Mouse (Mus musculus) CD8-positive naive resting alpha-beta T cell, adult 2 months (primary cell): Measurements from ENCODE around the gene Alk.

Experiments used
- DNase-seq, 2 experiments: peaks; one replicate each; pipeline ENCODE4 v3.0.0; 2022; ENCODE audit warnings: low read depth in 2 of 2, low spot score in 2 of 2

Alk gene

GRCm38 (mm10) chr17:72604610-72604980, at the start of gene Alk:
TSS of gene Alk (minus strand) at chr17:72604627.
- DNase-seq = peak in 1 of 2 experiments; percentile 1

DNA sequence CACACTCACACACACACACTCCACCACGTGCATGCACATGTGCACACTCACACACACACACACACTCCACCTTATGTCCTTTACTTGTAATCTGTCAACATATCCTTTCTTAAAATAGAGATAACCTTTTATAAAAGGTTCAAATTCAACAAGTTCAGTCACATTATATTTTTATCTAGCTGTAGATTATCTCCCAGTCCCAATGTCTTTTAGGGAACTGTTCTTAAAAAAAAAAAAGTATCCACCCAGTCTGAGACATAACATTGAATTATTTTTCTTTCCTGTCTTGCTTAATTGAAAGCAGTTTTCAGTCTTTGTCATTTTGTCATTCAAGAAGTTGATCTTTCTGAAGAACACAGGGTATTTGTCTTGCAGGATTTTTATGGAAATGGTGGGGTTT, 48.4 kb upstream of the Alk start:
- no peak for DNase-seq

- DNase-seq = no peak
These were observed 44.3 kb upstream of the Alk start for GRCm38 (mm10) chr17:72648607-72649217.

DNA sequence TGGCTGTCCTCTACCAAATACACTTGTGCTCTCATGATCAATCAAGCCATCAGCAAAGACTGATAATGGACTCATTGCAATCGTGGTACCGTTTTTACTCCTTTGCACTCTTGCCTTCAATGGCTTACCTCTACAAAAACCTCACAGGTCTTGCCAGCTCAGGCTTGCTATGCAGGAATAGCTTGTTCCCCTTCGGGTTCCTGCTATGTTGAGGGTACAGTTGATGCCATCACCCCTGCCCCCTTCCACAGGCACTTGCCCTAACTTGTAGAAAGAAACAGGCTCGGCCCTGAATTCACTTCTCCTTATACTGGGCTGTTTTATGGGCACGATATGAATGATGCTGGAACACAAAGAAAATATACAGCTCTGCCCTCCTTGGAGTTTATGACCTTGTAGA, 41.7 kb upstream of the Alk start:
- DNase-seq = no peak

DNA sequence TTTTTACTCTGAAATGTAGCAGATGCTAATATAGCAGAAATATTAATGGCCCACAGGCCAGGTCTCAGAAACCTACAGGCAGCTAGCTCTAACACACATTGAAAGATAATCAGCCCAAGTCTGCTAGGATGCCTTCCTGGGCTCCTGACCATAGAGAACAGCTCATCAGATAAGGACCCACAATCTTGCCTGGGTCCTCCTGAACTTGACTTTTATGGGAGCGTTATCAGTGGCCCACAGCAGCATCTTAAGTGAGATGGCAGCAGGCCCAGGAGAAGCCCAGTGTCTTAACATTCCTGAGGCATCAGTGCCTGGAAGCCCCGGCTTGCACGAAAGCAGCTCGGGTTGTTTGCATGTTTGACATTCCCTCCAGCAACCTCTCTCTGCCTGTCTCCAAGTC, 35.7 kb upstream of the Alk start:
- DNase-seq = no peak

DNA sequence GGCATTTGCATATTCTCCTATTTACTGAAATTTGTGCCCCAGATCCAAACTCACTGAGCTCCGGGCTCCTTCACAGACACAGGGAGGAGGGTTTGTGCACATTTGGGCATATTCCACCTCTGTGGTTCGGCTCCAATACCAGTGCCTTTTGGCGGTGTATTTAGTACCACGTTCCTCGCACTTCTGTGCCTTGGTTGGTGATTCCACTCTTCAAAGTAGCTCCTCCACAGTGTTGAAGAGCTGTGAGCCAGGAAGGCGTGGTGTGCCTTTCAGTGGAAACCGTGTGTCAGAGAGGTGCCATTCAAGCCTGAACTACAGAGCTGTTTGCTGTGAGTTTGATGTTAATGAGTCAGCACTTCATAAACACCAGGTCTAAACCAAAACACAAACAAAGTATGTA, 35.0 kb upstream of the Alk start:
- no peak for DNase-seq

DNA sequence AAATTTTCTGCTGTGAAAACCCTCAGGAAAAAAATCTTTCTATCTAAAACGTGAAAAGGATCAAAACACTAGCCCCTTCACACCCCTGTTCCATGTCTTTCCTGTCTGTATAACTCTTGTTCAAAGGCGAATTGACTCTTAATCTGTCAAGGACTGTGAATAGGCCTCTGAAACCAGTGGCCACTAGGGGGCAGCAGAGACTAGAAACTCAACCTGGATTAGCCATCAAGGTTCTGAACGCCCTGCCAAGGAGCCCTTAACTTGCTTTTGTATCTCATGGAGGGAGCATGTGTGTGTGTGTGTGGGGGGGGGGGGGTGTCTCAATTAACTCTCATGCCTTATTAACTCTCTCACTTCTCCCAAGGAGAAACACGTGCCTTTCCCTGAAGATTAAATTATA, 1.8 kb upstream of the Alk start:
- DNase-seq = peak; percentile 37 to 50

DNA sequence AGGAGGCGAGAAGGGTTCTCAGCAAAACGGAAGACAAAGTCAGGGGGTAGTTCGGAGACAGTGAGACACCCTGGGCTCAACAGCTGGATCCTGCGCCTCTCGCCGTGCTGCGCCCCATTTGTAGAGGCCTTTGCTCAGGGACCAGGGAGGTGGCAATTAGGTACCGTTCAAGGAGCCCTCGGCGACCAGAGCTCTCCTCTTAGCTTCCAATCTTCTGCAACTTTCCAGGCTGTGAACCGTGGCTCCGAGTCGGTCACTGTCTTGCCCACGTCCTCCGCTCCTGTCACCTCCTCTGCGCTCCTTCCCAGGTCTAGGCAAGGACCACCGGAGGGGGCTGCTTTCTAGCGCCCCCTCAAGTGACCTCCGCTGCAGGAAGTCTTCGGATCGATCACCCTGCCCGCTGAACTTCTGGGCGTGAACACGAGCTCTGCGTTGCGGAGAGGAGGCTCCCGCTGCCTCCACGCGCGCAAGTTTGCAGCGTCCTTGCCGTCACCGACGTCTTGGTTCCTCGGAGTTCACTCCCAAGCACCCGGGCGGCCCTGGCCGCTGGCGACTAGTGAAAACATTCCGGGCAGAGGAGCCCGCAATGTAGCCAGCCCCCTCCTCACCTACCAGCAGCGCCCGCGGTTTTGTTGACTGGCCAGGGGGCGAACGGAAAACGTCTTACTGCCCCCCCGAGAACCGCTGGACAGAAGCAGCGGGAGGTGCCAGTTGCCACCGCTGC, 379 bp downstream of the Alk start:
- DNase-seq = no peak

- DNase-seq = no peak
These were observed 1.1 kb downstream of the Alk start for GRCm38 (mm10) chr17:72603118-72603885.

- DNase-seq = no peak
These were observed 3.6 kb downstream of the Alk start for GRCm38 (mm10) chr17:72600806-72601205.

DNA sequence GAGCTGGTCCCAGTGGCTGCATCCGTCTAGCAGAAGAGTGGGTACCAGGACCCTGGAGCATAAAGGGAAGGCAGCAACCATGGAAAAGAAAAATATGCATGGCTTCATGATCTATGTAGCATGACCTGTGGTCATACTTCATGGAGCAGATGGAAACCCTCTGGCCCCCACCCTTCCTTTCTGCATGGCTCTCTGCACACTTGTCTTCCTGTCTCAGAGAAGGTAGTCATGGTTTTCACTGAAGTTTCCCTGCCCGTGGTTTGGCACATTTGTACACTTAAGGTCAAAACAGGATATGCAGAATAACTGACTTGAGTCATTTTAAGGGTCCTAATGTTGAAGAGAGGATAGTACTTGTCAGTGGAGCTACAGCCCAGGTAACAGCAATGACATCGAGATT, 16.8 kb downstream of the Alk start:
- no peak for DNase-seq

GRCm38 (mm10) chr17:72580142-72580541, 24.3 kb downstream of the Alk start:
- DNase-seq = no peak

- DNase-seq = no peak
These were observed 25.1 kb downstream of the Alk start for GRCm38 (mm10) chr17:72579321-72579720.

DNA sequence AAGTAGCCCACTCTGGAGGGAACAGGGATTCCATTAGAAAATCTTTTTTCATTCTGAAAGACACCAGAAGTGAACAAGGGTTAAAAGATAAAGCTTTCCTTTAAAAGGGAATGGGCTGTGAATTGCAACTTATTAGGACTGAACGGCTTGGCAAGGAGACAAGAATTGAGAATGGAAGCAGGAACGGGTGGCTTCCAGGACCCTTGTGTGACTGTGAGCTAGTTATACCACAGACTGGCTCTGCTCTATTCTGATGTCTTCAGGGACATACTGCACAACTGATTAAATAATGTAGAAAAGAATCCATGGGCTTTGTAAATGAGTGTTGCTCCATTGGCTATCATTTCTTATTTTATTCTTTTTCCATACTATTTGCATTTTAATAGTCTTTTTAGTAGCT, 33.0 kb downstream of the Alk start:
- DNase-seq = no peak

DNA sequence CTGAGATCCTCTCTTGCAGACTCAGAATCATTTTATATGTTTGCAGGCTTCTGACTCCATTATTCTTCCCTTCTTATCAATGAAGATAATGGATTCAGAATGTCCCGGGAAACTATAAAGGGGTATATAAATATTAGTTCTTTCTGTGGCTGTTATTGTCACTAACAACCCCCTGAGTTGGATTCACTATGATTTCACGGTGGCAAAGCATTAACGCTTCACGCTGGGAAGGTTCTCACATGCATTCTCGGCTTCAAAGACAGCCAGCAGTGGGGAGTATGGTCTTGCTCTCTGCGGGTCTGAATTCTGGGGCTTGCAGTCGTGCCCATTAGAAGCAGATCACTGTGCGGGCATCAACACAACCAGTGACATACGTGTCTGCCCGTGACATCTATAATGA, 34.9 kb downstream of the Alk start:
- no peak for DNase-seq

- no peak for DNase-seq
These were observed 41.0 kb downstream of the Alk start for GRCm38 (mm10) chr17:72563423-72563822.

DNA sequence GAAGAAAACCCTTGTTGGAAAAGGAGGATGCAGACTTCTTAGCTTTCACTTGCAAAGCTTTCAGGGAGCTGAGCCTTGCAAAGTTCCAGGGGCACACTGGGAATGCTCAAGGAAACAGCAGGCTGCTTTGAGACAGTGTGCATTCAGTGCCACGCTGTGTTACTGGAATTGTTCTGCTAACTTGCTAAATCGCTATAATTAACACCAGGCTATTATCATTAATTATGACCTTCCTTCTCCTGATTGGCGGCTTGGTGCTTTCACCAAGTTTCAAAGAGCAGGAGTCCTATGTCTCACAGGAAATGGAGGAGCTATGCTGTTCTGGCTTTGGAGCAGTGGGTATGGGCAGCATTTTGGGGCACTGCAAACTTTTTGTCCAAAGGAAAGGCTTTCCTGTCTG, 43.0 kb downstream of the Alk start:
- DNase-seq = no peak

- no peak for DNase-seq
These were observed 43.7 kb downstream of the Alk start for GRCm38 (mm10) chr17:72560771-72561170.

GRCm38 (mm10) chr17:72557029-72557735, 47.2 kb downstream of the Alk start:
- DNase-seq = no peak

- no peak for DNase-seq
These were observed 58.2 kb downstream of the Alk start for GRCm38 (mm10) chr17:72546274-72546673.

DNA sequence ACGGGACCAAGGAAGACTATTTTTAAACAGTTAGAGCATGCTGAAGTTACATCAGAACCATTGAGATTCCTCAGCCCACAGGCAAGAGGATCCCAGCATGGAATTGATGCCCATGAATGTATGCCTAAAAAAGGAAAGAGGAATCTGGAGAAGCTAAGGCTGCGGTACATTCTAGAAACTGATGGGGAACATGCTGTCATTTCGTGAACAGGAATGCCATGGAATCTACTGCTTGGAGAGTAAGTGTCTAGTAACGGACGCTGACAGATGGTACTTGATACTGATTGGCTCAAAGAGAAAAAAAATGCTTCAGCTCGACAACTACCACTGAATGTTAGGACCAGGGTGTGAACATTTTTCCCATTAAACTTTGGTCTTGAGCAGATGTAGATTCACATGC, 69.1 kb downstream of the Alk start:
- no peak for DNase-seq

DNA sequence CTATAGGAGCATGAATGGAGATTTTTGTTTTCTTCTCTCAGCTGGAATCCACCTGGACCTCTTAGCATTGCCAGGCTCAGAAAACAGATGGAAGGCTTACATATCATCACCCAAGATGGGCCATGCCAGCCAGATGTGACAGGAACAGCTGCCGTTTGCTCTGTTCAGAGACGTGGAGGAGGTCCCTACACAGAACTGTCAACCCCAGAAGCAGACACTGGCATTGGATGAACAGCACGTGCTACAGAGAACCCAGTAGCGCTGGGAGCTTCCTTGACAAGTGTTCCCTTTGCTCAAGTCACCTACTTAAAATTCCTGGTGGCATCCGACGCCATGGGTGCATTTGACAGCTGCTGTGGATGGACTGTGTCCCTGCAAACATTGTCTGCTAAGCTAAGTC, 72.2 kb downstream of the Alk start:
- no peak for DNase-seq
